Mouse (Mus musculus) heart, embryonic 16.5 days (tissue): ENCODE results near the gene Mllt3. TPM values are rescaled to one million over a fixed set of nuclear protein-coding genes. Genes with fewer than 3 reads are reported as not detected.
A peak's percentile ranks its signal among the peaks of the same experiment; 100 is the strongest.

Experiments
- ATAC-seq: fragments of 200-750 bp; cut with Nextera tagmentation; replicated peaks from 2 replicates; pipeline ENCODE4 v1.8.0; 2017; ENCODE audit warnings: moderate number of reproducible peaks; ENCODE audit not compliant: insufficient read depth, low FRiP score; ENCODE audit errors: extremely low read depth
- H3K27ac ChIP-seq: fragments of 300-500 bp; sonication (generic); 2 replicates; pipeline ENCODE4 v1.5.1; 2014; ENCODE audit warnings: mild to moderate bottlenecking, low read length, control low read depth, moderate library complexity
- H3K27me3 ChIP-seq: fragments of 300-500 bp; sonication (generic); 2 replicates; pipeline ENCODE4 v1.6.1; 2014; ENCODE audit warnings: low read length, mixed read lengths; ENCODE audit not compliant: control insufficient read depth, insufficient read depth
- H3K36me3 ChIP-seq: fragments of 300-500 bp; sonication (generic); 2 replicates; pipeline ENCODE4 v1.6.1; 2014; ENCODE audit not compliant: control insufficient read depth, insufficient read depth
- H3K4me1 ChIP-seq: fragments of 300-500 bp; sonication (generic); 2 replicates; pipeline ENCODE4 v1.6.1; 2014; ENCODE audit warnings: low read length, mixed read lengths; ENCODE audit not compliant: control insufficient read depth, insufficient read depth
- H3K4me2 ChIP-seq: fragments of 300-500 bp; sonication (generic); 2 replicates; pipeline ENCODE4 v1.6.1; 2014; ENCODE audit warnings: low read depth, mild to moderate bottlenecking, control low read depth, low read length
- H3K4me3 ChIP-seq: fragments of 300-500 bp; sonication (generic); 2 replicates; pipeline ENCODE4 v1.5.1; 2014; ENCODE audit warnings: mild to moderate bottlenecking, control low read depth, low read length
- H3K9ac ChIP-seq: fragments of 300-500 bp; sonication (generic); 2 replicates; pipeline ENCODE4 v1.6.1; 2014; ENCODE audit warnings: low read length, control low read depth
- H3K9me3 ChIP-seq: fragments of 300-500 bp; sonication (generic); replicated peaks from 2 replicates; pipeline ENCODE4 v1.6.1; 2016; ENCODE audit warnings: low read length; ENCODE audit not compliant: control insufficient read depth
- WGBS: fragments of 180-500 bp; shearing (Covaris S2); extraction: QIAGEN DNeasy Blood & Tissue Kit; methylation state at CpG from one replicate; pipeline ENCODE4 v1.1.7; 2014; 5-methylcytosine and 5-hydroxymethylcytosine counted together
- polyA plus RNA-seq: library from polyadenylated mRNA; unstranded; fragments of >200 nt; fragmentation: Nextera tagmentation; extraction: Ambion mirVana; gene quantifications from 2 replicates; pipeline ENCODE4 v1.2.1, GENCODE M21; 2015

The Mllt3 gene
- polyA plus RNA-seq, 1 experiment from 2014 or later = 23.2 TPM

DNA sequence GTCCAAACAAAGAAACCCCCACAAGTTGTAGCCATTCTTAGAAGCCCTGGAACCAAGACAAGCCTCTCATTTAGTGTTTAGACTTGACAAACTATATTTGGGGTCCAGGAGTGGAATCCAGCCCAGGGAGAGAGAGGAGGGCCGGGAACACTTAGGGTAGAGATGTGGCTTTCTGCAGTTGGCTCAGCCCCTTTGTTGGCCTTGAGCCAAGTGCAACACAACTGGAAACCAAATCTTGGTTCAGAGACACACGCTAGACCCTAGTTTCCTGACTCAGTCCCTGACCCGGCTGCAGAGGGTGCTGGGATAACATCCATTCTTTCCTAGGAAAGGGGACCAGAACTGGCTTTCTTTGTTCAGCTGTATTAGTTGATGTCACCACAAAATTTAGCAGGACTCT lies 296.4 kb downstream of the Mllt3 start:
- Histone ChIP-seq H3K4me2 (no peak overlapping the region), H3K27me3 (no peaks in the 10 kb centered on the region), H3K9me3 (no peaks in the 10 kb centered on the region), H3K9ac (no peak overlapping the region), H3K27ac (no peak overlapping the region), H3K4me3 (no peak overlapping the region), H3K36me3 (no peaks in the 10 kb centered on the region), H3K4me1 (peaks cover 4% of the 10 kb centered on the region; the same call in 1 of the 2 replicates)
- WGBS = 21% methylated on average over 3 of the region's 3 CpGs
- peak; percentile 28 for ATAC-seq

DNA sequence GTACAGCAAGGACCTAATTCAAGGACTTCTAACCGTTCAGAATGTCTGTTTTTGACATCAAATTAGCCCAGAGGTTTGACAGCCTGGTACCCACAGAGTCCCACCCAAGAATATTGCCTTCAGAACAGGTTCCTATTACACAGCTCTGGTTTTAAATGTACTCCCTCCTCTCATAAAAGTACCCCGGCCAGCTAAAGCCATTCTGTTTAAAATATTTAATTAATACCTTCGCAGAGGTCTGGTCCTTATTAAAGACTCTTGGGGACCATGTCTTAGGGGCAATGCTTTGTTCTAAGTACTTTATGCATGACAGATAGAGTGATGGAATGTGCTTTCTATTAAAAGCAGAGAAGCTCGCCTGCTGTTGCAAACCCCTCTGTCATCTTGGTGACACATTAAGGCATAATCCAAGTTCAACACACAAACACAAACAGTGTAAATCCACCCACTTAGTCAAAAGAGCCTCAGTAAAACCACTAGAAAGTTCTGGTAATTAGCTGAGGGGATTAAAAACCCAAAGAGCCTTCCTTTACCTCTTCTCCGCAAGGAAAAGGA lies 302.0 kb downstream of the Mllt3 start:
- Histone ChIP-seq H3K9me3 (no peaks in the 10 kb centered on the region), H3K4me1 (no peaks in the 10 kb centered on the region), H3K4me3 (no peak overlapping the region), H3K36me3 (no peaks in the 10 kb centered on the region), H3K27ac (no peak overlapping the region), H3K4me2 (no peak overlapping the region), H3K27me3 (no peaks in the 10 kb centered on the region), H3K9ac (no peak overlapping the region)
- ATAC-seq = no peak
- 65% methylated on average over 5 of the region's 5 CpGs for WGBS

DNA sequence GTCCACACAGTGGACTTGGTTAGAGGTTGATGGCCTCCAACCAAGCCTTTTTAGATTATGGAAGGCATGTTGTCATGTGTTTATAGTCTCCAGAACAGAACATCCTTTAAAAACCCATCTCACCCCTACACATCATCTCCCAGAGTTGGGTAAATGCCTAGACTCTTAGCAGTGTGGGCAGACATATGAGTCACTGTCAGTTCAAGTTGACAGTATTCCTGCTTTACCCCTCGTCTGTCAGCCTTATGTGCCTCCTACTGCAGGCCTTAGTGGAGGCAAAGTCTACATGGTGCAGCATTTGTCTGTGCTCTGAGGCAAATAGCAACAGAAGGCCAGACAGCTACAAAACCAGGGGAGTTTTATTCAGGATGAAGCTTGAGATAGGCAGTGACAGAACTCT lies 304.6 kb downstream of the Mllt3 start:
- no peak overlapping the region for H3K9ac ChIP-seq
- H3K4me1 ChIP-seq = no peaks in the 10 kb centered on the region
- H3K27ac ChIP-seq = no peak overlapping the region
- no peak overlapping the region for H3K4me2 ChIP-seq
- WGBS = 44% methylated on average over 1 of the region's 1 CpGs
- H3K9me3 ChIP-seq = no peaks in the 10 kb centered on the region
- no peaks in the 10 kb centered on the region for H3K36me3 ChIP-seq
- no peaks in the 10 kb centered on the region for H3K27me3 ChIP-seq
- no peak for ATAC-seq
- H3K4me3 ChIP-seq = no peak overlapping the region

DNA sequence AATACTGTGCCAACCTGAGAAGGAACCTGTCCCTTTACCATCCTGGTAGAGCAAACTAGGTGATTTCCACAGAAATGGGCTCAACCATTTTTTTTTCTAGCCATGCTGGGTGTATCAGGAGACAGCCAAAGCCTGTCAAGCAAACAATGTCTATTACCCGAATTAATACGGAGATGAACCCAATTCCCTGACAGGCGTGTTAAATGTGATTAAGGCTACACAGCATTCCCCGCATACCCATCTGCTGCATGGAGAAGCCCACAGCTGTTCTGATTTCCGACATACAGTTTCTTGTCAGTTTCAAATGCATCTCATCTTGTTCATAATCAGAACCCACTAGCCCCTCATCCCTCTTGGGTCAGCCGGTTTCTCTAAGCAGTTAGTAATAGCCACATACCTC lies 309.7 kb downstream of the Mllt3 start:
- H3K27me3 ChIP-seq = no peaks in the 10 kb centered on the region; the same call in 1 of the 2 replicates
- no peak overlapping the region for H3K9ac ChIP-seq
- no peaks in the 10 kb centered on the region; the same call in 1 of the 2 replicates for H3K4me1 ChIP-seq
- 84% methylated on average over 6 of the region's 6 CpGs for WGBS
- no peaks in the 10 kb centered on the region for H3K9me3 ChIP-seq
- H3K27ac ChIP-seq = no peak overlapping the region
- no peak for ATAC-seq
- H3K4me2 ChIP-seq = no peak overlapping the region
- no peaks in the 10 kb centered on the region for H3K36me3 ChIP-seq
- no peak overlapping the region for H3K4me3 ChIP-seq

Other genes with a start within 250 kb of the Mllt3 start
- gene Focad, start 61.3 kb upstream of the Mllt3 start, polyA plus RNA-seq = 8.2 and 10.1 TPM in 2 replicates